Mouse (Mus musculus): Measurements from ENCODE around the gene Hipk1. TPM values are rescaled to one million over a fixed set of nuclear protein-coding genes. Genes with fewer than 3 reads are reported as not detected.

Hipk1 gene
- polyA plus RNA-seq, 1 experiment from 2014 or later, result 13.8 TPM

DNA sequence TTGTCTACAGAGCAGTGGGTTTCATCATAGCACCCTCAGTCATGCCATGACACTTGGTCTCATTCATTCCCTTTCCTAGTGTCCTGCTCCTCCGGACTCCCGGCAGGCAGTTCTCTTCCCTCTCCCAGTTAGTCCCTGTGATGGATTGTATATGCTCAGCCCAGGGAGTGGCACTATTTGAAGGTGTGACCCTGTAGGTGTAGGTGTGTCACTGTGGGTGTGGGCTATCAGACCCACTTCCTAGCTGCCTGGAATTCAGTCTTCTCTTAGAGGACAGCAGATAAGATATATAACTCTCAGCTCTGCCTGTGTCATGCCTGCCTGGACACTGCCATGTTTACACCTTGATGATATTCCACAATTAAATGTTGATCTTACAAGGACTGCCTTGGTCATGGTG is 34.4 kb downstream of the Hipk1 start:
- ATAC-seq (replicated peaks; ENCODE audit: insufficient number of reproducible peaks, low FRiP score, low TSS enrichment, low read depth) (no peak), DNase-seq (ENCODE audit: low spot score) (no peak)
- Histone ChIP-seq H3K4me2 (ENCODE audit: low read depth, low read length) (no peak overlapping the region), H3K27ac (replicated peaks; ENCODE audit: low read depth, low read length) (no peak overlapping the region), H3K36me3 (replicated peaks; ENCODE audit: control insufficient read depth, insufficient read depth, low read depth, low read length) (peaks cover 3% of the 10 kb centered on the region), H3K4me1 (ENCODE audit: control insufficient read depth, insufficient read depth, low read length) (no peaks in the 10 kb centered on the region), H3K9ac (replicated peaks; ENCODE audit: low read length) (no peak overlapping the region), H3K27me3 (ENCODE audit: control insufficient read depth, insufficient read depth, low read length) (no peaks in the 10 kb centered on the region), H3K4me3 (ENCODE audit: low read depth, low read length) (no peak overlapping the region), H3K9me3 (replicated peaks; ENCODE audit: control insufficient read depth, low read length) (no peaks in the 10 kb centered on the region)
- WGBS, result 93% methylated on average over 2 of the region's 2 CpGs

GRCm38 (mm10) chr3:103755351-103755750 is 36.0 kb downstream of the Hipk1 start:
- ATAC-seq (replicated peaks; ENCODE audit: insufficient number of reproducible peaks, low FRiP score, low TSS enrichment, low read depth) (no peak), DNase-seq (ENCODE audit: low spot score) (no peak)
- Histone ChIP-seq H3K27ac (replicated peaks; ENCODE audit: low read depth, low read length) (no peak overlapping the region), H3K27me3 (ENCODE audit: control insufficient read depth, insufficient read depth, low read length) (no peaks in the 10 kb centered on the region), H3K4me2 (ENCODE audit: low read depth, low read length) (no peak overlapping the region), H3K9ac (replicated peaks; ENCODE audit: low read length) (no peak overlapping the region), H3K9me3 (replicated peaks; ENCODE audit: control insufficient read depth, low read length) (no peaks in the 10 kb centered on the region), H3K4me1 (ENCODE audit: control insufficient read depth, insufficient read depth, low read length) (no peaks in the 10 kb centered on the region), H3K4me3 (ENCODE audit: low read depth, low read length) (no peak overlapping the region), H3K36me3 (replicated peaks; ENCODE audit: control insufficient read depth, insufficient read depth, low read depth, low read length) (peaks cover 3% of the 10 kb centered on the region)
- 81% methylated on average over 3 of the region's 3 CpGs for WGBS

DNA sequence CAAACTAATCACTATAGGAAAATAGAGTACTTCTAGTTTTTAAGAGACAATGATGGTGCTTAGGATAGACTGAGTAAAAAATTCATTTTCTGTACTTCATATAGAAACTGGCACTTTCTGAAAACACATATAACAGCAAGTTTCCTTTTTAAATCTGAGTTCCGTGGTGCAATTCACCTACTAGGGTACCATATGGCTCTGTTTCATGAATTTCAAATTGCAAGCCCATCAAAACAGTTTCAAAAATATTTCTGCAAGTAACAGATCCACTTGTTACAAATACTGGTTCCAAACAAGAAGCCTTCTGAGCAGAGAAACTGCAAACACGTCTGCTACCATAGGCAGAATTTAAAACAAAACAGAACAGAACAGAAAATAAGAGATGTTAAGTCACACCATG is 39.8 kb downstream of the Hipk1 start:
- H3K27me3 ChIP-seq (ENCODE audit: control insufficient read depth, insufficient read depth, low read length), result no peaks in the 10 kb centered on the region
- no peak overlapping the region for H3K9ac ChIP-seq (replicated peaks; ENCODE audit: low read length)
- ATAC-seq (replicated peaks; ENCODE audit: insufficient number of reproducible peaks, low FRiP score, low TSS enrichment, low read depth) (no peak), DNase-seq (ENCODE audit: low spot score) (no peak)
- no peak overlapping the region for H3K4me2 ChIP-seq (ENCODE audit: low read depth, low read length)
- H3K4me3 ChIP-seq (ENCODE audit: low read depth, low read length), result no peak overlapping the region
- 80% methylated on average over 2 of the region's 2 CpGs for WGBS
- H3K4me1 ChIP-seq (ENCODE audit: control insufficient read depth, insufficient read depth, low read length), result no peaks in the 10 kb centered on the region
- H3K27ac ChIP-seq (replicated peaks; ENCODE audit: low read depth, low read length), result no peak overlapping the region
- H3K36me3 ChIP-seq (replicated peaks; ENCODE audit: control insufficient read depth, insufficient read depth, low read depth, low read length), result peaks cover 6% of the 10 kb centered on the region
- no peaks in the 10 kb centered on the region for H3K9me3 ChIP-seq (replicated peaks; ENCODE audit: control insufficient read depth, low read length)

GRCm38 (mm10) chr3:103746711-103747110 is 44.7 kb downstream of the Hipk1 start:
- ATAC-seq (replicated peaks; ENCODE audit: insufficient number of reproducible peaks, low FRiP score, low TSS enrichment, low read depth) (no peak), DNase-seq (ENCODE audit: low spot score) (no peak)
- 86% methylated on average over 5 of the region's 5 CpGs for WGBS
- H3K4me3 ChIP-seq (ENCODE audit: low read depth, low read length), result no peak overlapping the region
- no peaks in the 10 kb centered on the region for H3K9me3 ChIP-seq (replicated peaks; ENCODE audit: control insufficient read depth, low read length)
- H3K4me1 ChIP-seq (ENCODE audit: control insufficient read depth, insufficient read depth, low read length), result no peaks in the 10 kb centered on the region
- no peaks in the 10 kb centered on the region for H3K27me3 ChIP-seq (ENCODE audit: control insufficient read depth, insufficient read depth, low read length)
- peaks cover 6% of the 10 kb centered on the region for H3K36me3 ChIP-seq (replicated peaks; ENCODE audit: control insufficient read depth, insufficient read depth, low read depth, low read length)
- no peak overlapping the region for H3K4me2 ChIP-seq (ENCODE audit: low read depth, low read length)
- H3K9ac ChIP-seq (replicated peaks; ENCODE audit: low read length), result no peak overlapping the region
- H3K27ac ChIP-seq (replicated peaks; ENCODE audit: low read depth, low read length), result no peak overlapping the region

- ATAC-seq (replicated peaks; ENCODE audit: insufficient number of reproducible peaks, low FRiP score, low TSS enrichment, low read depth) (no peak), DNase-seq (ENCODE audit: low spot score) (no peak)
- Histone ChIP-seq H3K4me2 (ENCODE audit: low read depth, low read length) (no peak overlapping the region), H3K36me3 (replicated peaks; ENCODE audit: control insufficient read depth, insufficient read depth, low read depth, low read length) (peaks cover 6% of the 10 kb centered on the region), H3K9me3 (replicated peaks; ENCODE audit: control insufficient read depth, low read length) (no peaks in the 10 kb centered on the region), H3K9ac (replicated peaks; ENCODE audit: low read length) (no peak overlapping the region), H3K4me3 (ENCODE audit: low read depth, low read length) (no peak overlapping the region), H3K27ac (replicated peaks; ENCODE audit: low read depth, low read length) (no peak overlapping the region), H3K4me1 (ENCODE audit: control insufficient read depth, insufficient read depth, low read length) (no peaks in the 10 kb centered on the region), H3K27me3 (ENCODE audit: control insufficient read depth, insufficient read depth, low read length) (no peaks in the 10 kb centered on the region)
- WGBS, result 94% methylated on average over 14 of the region's 14 CpGs
These were observed 46.2 kb downstream of the Hipk1 start for GRCm38 (mm10) chr3:103745001-103745770.

- Histone ChIP-seq H3K4me3 (ENCODE audit: low read depth, low read length) (no peak overlapping the region), H3K4me2 (ENCODE audit: low read depth, low read length) (no peak overlapping the region), H3K27ac (replicated peaks; ENCODE audit: low read depth, low read length) (no peak overlapping the region), H3K4me1 (ENCODE audit: control insufficient read depth, insufficient read depth, low read length) (no peaks in the 10 kb centered on the region), H3K9ac (replicated peaks; ENCODE audit: low read length) (no peak overlapping the region), H3K27me3 (ENCODE audit: control insufficient read depth, insufficient read depth, low read length) (no peaks in the 10 kb centered on the region), H3K36me3 (replicated peaks; ENCODE audit: control insufficient read depth, insufficient read depth, low read depth, low read length) (no peaks in the 10 kb centered on the region; the same call in none of the 2 replicates), H3K9me3 (replicated peaks; ENCODE audit: control insufficient read depth, low read length) (no peaks in the 10 kb centered on the region)
- DNase-seq (ENCODE audit: low spot score) (no peak), ATAC-seq (replicated peaks; ENCODE audit: insufficient number of reproducible peaks, low FRiP score, low TSS enrichment, low read depth) (no peak)
- 86% methylated on average over 6 of the region's 6 CpGs for WGBS
These were observed 48.2 kb downstream of the Hipk1 start for GRCm38 (mm10) chr3:103743208-103743607.

- no peak for ATAC-seq (replicated peaks; ENCODE audit: insufficient number of reproducible peaks, low FRiP score, low TSS enrichment, low read depth)
- WGBS, result 43% methylated on average over 5 of the region's 5 CpGs
- Histone ChIP-seq H3K27me3 (ENCODE audit: control insufficient read depth, insufficient read depth, low read length) (no peaks in the 10 kb centered on the region), H3K4me2 (ENCODE audit: low read depth, low read length) (no peak overlapping the region), H3K4me3 (ENCODE audit: low read depth, low read length) (no peak overlapping the region), H3K4me1 (ENCODE audit: control insufficient read depth, insufficient read depth, low read length) (peaks cover 11% of the 10 kb centered on the region), H3K9ac (replicated peaks; ENCODE audit: low read length) (no peak overlapping the region), H3K9me3 (replicated peaks; ENCODE audit: control insufficient read depth, low read length) (no peaks in the 10 kb centered on the region), H3K36me3 (replicated peaks; ENCODE audit: control insufficient read depth, insufficient read depth, low read depth, low read length) (no peaks in the 10 kb centered on the region; the same call in none of the 2 replicates), H3K27ac (replicated peaks; ENCODE audit: low read depth, low read length) (no peak overlapping the region)
- no peak for DNase-seq (ENCODE audit: low spot score)
These were observed 51.0 kb downstream of the Hipk1 start for GRCm38 (mm10) chr3:103740342-103740741.

GRCm38 (mm10) chr3:103739329-103739728 is 52.0 kb downstream of the Hipk1 start, which contains the start of gene Gm10964:
TSS of gene Gm10964 (plus strand) at chr3:103739366.
- Histone ChIP-seq H3K27me3 (ENCODE audit: control insufficient read depth, insufficient read depth, low read length) (no peaks in the 10 kb centered on the region), H3K4me2 (ENCODE audit: low read depth, low read length) (peak within 1 kb of the TSS; percentile 42), H3K9ac (replicated peaks; ENCODE audit: low read length) (peak within 1 kb of the TSS; percentile 32), H3K9me3 (replicated peaks; ENCODE audit: control insufficient read depth, low read length) (no peaks in the 10 kb centered on the region), H3K4me3 (ENCODE audit: low read depth, low read length) (peak within 1 kb of the TSS; percentile 29; the same call in 1 of the 2 replicates), H3K4me1 (ENCODE audit: control insufficient read depth, insufficient read depth, low read length) (peaks cover 18% of the 10 kb centered on the region), H3K27ac (replicated peaks; ENCODE audit: low read depth, low read length) (peak within 1 kb of the TSS; percentile 93), H3K36me3 (replicated peaks; ENCODE audit: control insufficient read depth, insufficient read depth, low read depth, low read length) (no peaks in the 10 kb centered on the region)
- DNase-seq (ENCODE audit: low spot score) (no peak), ATAC-seq (replicated peaks; ENCODE audit: insufficient number of reproducible peaks, low FRiP score, low TSS enrichment, low read depth) (no peak)
- 85% methylated on average over 1 of the region's 1 CpGs for WGBS

Data from embryonic facial prominence, embryonic 11.5 days (tissue).